ENCODE assay signal across 7 mouse cellular contexts in genomic region chr10:5194081-5194670, GRCm38 (mm10).
DNase-seq lines count a peak whose midpoint lies in the region; ATAC-seq and TF ChIP-seq lines count a peak whose summit lies in the region.

No protein-coding gene starts in this region.

- no peak for TF ChIP-seq CTCF in spleen, adult 2 months (IDR thresholded peaks at IDR 0.05; ENCODE audit: extremely low read depth, insufficient read depth, insufficient read length, insufficient replicate concordance)

- no peak for TF ChIP-seq POLR2A in spleen, adult 2 months (IDR thresholded peaks at IDR 0.05; ENCODE audit: low read depth, low read length)
- no peak for TF ChIP-seq POLR2A in myocyte (IDR thresholded peaks at IDR 0.05; ENCODE audit: insufficient read length, low read depth)

- H3ac ChIP-seq in myocyte (ENCODE audit: control insufficient read depth, insufficient read length), result no peak overlapping the region

- H3K36me3 ChIP-seq in spleen, adult 2 months (ENCODE audit: control insufficient read depth, insufficient read depth, low read length), result no peaks in the 10 kb centered on the region
- H3K36me3 ChIP-seq in forebrain, embryonic 11.5 days (ENCODE audit: control insufficient read depth, insufficient read depth, low read length), result no peaks in the 10 kb centered on the region
- H3K36me3 ChIP-seq in myocyte (ENCODE audit: control insufficient read depth, insufficient read depth), result peaks cover 26% of the 10 kb centered on the region

- H3K4me2 ChIP-seq in forebrain, embryonic 11.5 days (ENCODE audit: low read depth, low read length, severe bottlenecking), result peak overlapping the region; percentile 59
- peak overlapping the region; percentile 78 for H3K4me2 ChIP-seq in myocyte (ENCODE audit: low read depth)

- peak in 1 of 2 experiments; percentile 5 for DNase-seq in spleen, adult 2 months (ENCODE audit: low read depth in 1 of 2, low spot score in 2 of 2)
- DNase-seq in spleen, postnatal 4 days (ENCODE audit: low spot score in 2 of 2), result no peak
- no peak for DNase-seq in forebrain, embryonic 11.5 days (ENCODE audit: low spot score)
- peak; percentile 40 to 57 for DNase-seq in kidney, postnatal 36 days
- no peak for DNase-seq in urinary bladder, postnatal 14 days (ENCODE audit: low spot score)
- DNase-seq in Muller cell, postnatal 12 days (ENCODE audit: inconsistent ontology term), result no peak

- no peaks in the 10 kb centered on the region for H3K4me1 ChIP-seq in spleen, adult 2 months (ENCODE audit: control insufficient read depth, insufficient read depth, insufficient read length)
- H3K4me1 ChIP-seq in forebrain, embryonic 11.5 days (replicated peaks; ENCODE audit: control insufficient read depth, insufficient read depth, low read length), result no peaks in the 10 kb centered on the region

- no peaks in the 10 kb centered on the region for H3K27me3 ChIP-seq in spleen, adult 2 months (ENCODE audit: control insufficient read depth, insufficient read depth, low read length)
- H3K27me3 ChIP-seq in forebrain, embryonic 11.5 days (ENCODE audit: control insufficient read depth, insufficient read depth, low read length), result no peaks in the 10 kb centered on the region
- H3K27me3 ChIP-seq in myocyte (ENCODE audit: control insufficient read depth, insufficient read depth, insufficient read length), result no peaks in the 10 kb centered on the region

- no peaks in the 10 kb centered on the region for H3K79me2 ChIP-seq in myocyte (ENCODE audit: control insufficient read depth, insufficient read depth)

- ATAC-seq in forebrain, embryonic 11.5 days (replicated peaks; ENCODE audit: low FRiP score), result peak; percentile 87

- no peaks in the 10 kb centered on the region for H3K9me3 ChIP-seq in forebrain, embryonic 11.5 days (ENCODE audit: control insufficient read depth, low read length)

- H3K9ac ChIP-seq in forebrain, embryonic 11.5 days (ENCODE audit: low read length), result peak overlapping the region; percentile 62

- H3K27ac ChIP-seq in spleen, adult 2 months (ENCODE audit: insufficient read depth, low read length), result peak overlapping the region; percentile 93
- peak overlapping the region; percentile 57; the same call in 1 of the 2 replicates for H3K27ac ChIP-seq in forebrain, embryonic 11.5 days (ENCODE audit: low read depth, low read length)

- peak overlapping the region; percentile 74 for H3K4me3 ChIP-seq in spleen, adult 2 months (ENCODE audit: extremely low read depth, insufficient read depth, insufficient read length)
- H3K4me3 ChIP-seq in forebrain, embryonic 11.5 days (ENCODE audit: low read depth, low read length), result peak overlapping the region; percentile 40
- peak overlapping the region; percentile 23 for H3K4me3 ChIP-seq in myocyte

- WGBS in spleen, adult 2 months, result 3% methylated on average over 13 of the region's 13 CpGs
- WGBS in forebrain, embryonic 11.5 days, result 2% methylated on average over 13 of the region's 13 CpGs

TF ChIP-seq in myocyte, 11 proteins besides CTCF, POLR2A, EP300 and RAD21:
- TF ChIP-seq CEBPB (IDR thresholded peaks at IDR 0.05; ENCODE audit: insufficient read depth, poor library complexity, severe bottlenecking) (no peak), TCF3 (IDR thresholded peaks at IDR 0.05; ENCODE audit: insufficient read length, low read depth) (no peak), POLR2AphosphoS2 (IDR thresholded peaks at IDR 0.05; ENCODE audit: insufficient read length, low read depth) (no peak), E2F4 (IDR thresholded peaks at IDR 0.05; ENCODE audit: insufficient read depth) (no peak), SRF (IDR thresholded peaks at IDR 0.05; ENCODE audit: control insufficient read depth, insufficient read length, low read depth) (no peak), MYOD1 (IDR thresholded peaks at IDR 0.05; ENCODE audit: control insufficient read depth in 1 of 3, insufficient read length in 2 of 3, low read depth in 2 of 3) (no peak), MAX (IDR thresholded peaks at IDR 0.05; ENCODE audit: low read depth) (no peak), USF1 (IDR thresholded peaks at IDR 0.05; ENCODE audit: low read depth) (no peak), MYOG (IDR thresholded peaks at IDR 0.05; ENCODE audit: control insufficient read depth in 1 of 3, insufficient read depth in 1 of 3, insufficient read length in 2 of 3, low read depth in 2 of 3) (no peak), TCF12 (IDR thresholded peaks at IDR 0.05; ENCODE audit: insufficient read depth, poor library complexity, severe bottlenecking) (no peak), REST (IDR thresholded peaks at IDR 0.05; ENCODE audit: insufficient read depth, insufficient read length) (no peak)
TF ChIP-seq in myocyte: peak in this region for 0.

Comparison
In these comparisons a context has a peak if more than half of its experiments do, and no peak if none do; other contexts are left out.
1. DNase-seq: peak in kidney, postnatal 36 days (2 of 2); none in spleen, postnatal 4 days (0 of 2), forebrain, embryonic 11.5 days (single experiment), urinary bladder, postnatal 14 days (single experiment) and Muller cell, postnatal 12 days (single experiment).
2. H3K4me3 ChIP-seq: peak in every context shown above with its lines; median percentile 74 in spleen, adult 2 months; 40 in forebrain, embryonic 11.5 days; 23 in myocyte.